Mouse (Mus musculus) spleen, postnatal 36 days (tissue): Measurements from ENCODE around the gene Med25.

ENCODE experiments used
- DNase-seq, 2 experiments: peaks; one replicate each; pipeline ENCODE4 v3.0.0; 2022; ENCODE audit warnings: low spot score in 2 of 2, mixed read lengths in 1 of 2

Gene Med25

DNA sequence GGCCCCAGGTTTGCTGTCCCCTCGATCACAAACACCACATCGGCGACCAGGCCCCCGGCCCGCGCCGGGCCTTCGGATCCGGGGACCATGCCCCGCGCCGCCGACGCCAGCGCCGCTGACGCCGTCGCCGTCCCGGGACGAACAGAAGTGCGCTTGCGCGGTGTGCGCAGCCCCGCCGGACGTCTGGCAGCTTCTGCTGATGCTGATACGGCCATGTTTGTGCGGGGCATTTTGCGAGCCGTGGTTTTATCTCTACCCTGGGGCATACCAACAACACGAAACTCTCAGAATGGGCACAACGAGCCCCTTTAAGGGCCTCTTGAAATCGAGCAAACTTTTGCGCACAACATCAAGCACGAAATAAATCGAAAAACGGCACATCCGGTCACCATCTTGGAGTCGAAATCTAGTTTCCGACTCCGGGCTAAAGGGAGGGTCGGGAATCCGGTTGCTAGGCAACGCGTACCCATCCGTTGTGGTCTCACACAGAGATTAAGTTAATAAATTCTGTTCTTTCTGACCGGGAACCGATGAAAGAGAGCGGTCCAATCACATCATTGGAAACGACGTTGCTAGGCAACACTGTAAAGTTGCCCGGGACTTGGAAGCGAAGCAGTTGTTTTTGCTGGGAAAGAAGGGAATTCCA is at the start of gene Med25:
Gene Med25, minus strand, starts transcription at position 437 of the 646 bp plus-strand sequence.
- DNase-seq, result peak; percentile 84 to 86

DNA sequence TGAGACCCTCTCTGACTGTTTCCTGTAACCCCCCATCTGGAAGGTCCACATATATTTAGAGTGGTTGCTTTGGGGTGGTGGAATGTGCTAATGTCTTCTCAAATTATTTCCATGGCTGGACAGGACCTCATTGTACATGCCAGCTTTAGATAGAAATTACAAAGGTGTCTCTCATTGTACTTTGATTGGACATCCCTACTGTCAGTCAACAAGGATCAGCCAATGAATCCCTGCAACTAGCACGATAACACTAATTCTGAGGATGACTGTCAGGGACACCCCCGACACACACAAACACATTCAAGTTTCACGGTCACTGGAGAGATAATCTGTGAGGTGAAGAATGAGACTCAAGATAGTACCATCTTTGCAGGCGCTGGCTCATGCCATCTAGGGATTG is 46.2 kb upstream of the Med25 start:
- no peak for DNase-seq

DNA sequence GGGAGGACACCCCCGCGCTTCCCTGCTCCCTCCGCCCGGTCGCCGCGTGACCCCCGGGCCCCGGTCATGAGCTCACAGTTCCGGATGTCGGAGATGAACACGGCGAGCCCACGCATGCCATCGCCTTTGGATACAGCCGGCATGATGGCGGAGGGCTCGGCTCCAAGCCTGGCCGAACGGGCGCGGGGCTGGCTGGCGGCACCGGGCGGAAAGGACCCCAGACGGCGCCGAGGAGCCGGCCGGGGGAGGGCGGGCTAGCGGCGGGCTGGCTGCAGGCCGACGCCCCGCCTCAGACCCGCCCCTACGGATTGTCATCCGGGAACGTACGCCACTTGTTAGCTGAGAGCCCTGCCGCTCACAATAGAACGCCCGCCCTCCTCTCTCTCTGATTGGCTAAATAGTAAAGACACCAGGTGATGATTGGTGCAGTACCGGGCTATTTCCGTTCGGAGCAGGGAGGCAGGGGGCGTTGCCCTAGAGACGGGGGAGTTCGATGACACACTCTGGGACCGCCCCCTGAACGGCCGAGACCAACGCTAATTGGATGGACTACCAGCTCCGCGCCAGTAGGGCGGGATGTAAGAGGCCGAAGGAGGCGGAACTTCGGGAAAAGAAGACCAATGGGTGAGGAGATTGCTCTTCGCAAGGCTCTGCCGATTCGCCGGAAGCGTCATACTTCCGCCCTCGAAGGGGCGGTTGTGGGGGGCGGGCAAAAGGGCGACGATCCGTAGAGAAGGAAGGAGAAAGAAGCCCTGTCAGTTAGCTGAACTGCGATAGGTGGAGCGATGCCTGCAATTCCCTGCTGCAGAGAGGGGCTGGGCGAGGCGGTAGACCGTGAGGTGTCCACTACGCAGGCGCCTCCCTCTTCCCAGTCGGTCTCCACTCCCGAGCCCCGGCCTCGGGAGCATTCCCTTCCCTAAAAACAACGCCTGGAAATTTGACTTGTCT is 37.0 kb upstream of the Med25 start, which contains the start of gene Ap2a1:
Gene Ap2a1, minus strand, starts transcription at position 293 of the 948 bp plus-strand sequence.
- DNase-seq, result peak; percentile 100

DNA sequence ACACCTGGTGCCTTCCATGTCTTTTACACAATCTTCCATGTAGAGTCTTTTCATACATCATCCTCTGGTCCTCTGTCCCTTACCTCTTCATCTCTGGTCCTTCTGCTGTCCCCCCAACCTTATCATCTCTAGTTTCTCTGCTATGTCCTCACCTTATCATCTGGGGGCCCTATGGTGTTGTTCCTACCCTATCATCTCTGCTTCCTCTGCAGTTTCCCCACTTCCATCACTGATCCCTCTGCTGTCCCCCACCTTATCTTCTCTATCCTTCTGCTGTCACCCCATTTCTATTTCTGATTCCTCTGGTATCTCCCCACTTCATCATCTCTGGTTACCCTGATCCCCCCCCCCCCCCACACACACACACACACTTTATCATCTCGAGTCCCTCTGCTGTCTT is 36.1 kb upstream of the Med25 start:
- DNase-seq, result no peak

DNA sequence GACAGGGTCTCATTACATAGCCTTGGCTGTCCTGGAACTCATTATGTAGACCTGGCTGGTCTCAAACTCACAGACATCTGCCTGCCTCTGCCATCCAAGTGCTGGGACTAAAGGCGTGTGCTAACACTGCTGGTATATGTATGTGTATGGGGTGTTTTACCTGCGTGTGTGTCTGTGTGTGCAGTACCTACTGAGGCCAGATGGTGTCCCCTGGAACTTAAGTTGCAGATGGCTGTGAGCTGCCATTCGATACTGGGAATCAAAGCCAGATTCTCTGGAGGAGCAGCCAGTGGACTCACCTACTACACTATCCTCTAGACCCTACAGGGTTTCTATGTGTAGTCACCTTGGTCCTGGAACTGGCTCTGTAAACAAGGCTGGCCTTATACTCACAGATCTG is 33.0 kb upstream of the Med25 start:
- DNase-seq, result no peak

DNA sequence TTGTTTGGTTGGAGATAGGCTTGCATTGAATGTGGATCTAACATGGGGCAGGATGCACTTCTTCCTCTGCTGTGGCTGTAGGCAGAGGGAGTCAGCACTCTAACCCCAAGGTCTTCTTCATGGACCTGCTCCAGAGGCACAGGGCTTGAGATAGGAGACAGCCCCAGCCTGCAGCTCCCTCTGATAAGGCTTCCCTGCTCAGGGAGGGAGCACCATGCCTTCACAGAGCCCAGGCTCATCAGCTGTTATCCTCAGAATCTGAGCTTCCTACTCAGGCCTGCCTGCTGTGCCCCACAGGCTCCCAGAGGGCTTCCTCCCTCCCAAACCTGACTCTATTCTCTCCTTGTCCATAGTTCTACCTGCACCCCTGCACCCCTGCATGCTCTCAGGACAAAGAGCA is 30.0 kb upstream of the Med25 start:
- no peak for DNase-seq

DNA sequence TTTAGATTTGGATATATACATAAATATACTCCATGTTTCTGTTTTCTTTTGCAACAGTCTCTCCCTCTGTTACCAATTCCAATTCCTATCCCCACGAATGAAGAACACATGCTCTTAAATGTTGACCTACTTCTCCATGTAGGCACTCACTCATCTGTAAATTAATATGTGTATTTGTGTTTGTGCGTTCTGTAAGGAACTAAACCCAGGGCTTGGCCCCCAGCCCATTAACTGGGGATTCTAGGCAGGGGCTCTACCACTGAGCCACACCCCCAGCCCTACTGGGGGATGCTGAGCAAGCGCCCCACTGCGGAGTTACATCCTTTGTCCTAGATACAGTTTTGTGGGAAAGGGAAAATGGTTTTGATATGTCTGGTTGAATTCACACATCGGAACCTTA is 26.6 kb upstream of the Med25 start:
- no peak for DNase-seq

DNA sequence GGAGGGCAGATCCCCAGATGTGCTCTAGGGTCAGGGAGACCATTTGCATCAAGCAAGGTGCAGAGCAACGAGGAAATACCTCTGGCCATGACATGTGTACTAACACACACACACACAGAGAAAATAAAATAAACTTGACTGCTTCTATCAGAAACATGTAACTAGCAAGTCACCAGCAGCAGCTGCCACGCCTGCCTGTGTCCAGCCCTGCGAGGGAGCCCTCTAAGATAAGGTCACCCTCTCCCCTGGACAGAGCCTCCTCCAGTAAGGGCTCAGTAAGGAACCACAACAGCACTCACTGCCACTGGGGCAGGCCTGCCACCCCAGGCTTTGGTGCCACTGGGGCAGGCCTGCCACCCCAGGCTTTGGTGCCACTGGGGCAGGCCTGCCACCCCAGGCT is 25.7 kb upstream of the Med25 start:
- no peak for DNase-seq

DNA sequence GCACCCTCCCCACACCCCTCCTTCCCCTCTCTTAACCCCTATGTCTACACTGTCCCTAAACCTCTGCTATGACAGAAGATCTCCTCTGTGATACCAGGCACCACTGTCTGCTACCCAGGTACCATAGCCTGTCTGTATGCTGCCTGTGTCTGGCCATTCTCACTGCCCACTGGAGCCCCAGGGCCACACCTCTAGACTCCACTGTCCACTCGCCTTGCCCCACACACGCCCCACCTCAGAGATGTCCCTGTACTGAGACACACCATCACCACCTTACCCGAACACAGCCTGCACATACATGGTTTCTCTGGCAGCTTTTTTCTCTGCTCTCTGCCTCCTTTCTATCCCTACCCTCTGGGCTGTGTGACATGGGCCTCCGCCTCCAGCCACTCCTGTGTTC is 24.4 kb upstream of the Med25 start:
- no peak for DNase-seq

DNA sequence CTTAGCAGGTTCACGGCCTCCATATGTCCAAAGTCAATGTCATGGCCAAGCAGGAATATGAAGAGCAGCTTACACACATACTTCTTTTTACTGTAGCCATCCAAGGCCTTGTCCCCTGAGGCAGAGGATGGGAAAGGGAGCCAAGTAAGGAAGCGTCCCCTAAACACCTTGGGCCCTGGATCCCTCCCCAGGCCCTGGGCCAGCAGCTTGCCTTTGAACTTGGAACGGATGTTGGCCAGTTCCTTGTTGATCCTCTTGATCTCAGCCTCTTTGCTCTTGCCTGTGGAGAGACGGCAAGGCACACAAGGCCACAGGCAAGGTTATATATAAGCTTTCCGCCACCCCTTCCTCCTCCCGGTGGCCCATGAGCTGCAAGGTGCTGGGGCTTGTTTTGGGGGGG is 23.7 kb upstream of the Med25 start:
- no peak for DNase-seq

DNA sequence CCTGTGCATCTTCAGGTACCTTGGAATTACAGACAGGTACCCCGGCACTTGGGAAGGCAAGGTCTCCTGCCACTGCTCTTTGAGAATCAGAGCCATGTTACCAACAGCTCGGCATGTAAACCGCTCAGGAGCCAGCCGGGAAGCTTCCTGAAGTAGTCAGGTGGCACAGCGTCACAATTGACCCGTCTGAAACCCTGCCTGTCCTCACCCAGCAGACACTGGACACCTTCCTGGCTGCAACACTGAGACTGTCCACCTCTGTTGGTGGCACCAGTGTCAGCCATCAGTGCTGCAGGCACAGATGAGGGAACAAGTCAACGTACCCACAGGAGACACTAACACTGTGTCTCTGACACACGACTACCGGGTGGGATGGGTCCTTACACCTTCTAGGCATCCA is 22.8 kb upstream of the Med25 start:
- DNase-seq, result no peak

DNA sequence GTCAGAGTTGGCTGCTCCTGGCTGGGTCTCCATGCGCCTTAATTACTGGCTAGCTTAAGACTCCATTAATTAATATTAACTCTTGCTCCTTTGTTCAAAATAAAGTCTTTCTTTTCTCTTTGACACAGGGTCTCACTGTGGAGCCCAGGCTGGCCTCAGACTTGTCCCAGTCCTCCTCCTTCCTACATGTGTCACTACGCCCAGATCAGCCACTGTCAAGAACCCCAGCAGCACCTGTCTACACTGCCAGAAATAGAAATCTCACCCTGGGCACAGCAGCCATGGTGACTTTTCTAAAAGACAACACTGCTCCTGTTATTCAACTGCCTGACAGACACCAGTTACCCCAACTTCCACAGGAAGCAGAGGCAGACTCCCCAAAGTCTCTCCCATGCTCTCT is 21.9 kb upstream of the Med25 start:
- no peak for DNase-seq

DNA sequence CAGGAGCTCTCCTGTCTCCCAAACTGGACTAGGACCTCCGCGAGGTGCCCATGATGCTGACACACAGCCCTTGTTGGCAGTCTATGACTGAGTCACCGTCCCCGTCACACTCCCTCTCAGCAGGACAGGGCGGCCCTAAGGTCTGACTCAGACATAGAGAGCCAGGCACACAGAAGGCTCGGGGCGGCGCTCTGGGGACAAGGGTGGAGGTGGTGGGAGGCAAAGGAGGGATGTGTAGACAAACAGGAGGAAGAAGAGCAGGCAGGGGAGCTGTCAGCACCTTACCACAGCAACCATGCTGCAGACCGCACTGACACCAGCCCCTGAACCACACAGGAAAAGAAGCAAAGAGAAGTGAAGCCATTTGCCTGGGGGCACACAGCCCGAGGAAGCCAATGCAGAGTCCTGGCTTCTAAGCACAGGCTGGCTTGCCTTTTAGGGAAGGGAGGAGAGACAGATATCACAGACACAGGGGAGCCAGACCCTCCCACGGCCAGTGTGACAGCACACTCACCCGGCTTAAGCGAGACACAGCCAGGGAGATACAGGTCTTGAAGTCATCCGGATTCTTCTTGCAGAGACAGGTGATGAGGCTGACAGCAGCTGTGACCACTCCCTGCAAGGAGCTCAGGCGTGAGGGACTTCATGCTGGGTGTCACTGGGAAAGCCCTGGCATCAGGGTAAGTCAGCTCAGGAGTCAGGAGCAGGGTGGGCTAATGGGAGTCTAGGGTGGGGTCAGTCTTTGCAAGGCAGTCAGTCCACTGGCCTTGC is 16.4 kb upstream of the Med25 start:
- DNase-seq, result no peak

DNA sequence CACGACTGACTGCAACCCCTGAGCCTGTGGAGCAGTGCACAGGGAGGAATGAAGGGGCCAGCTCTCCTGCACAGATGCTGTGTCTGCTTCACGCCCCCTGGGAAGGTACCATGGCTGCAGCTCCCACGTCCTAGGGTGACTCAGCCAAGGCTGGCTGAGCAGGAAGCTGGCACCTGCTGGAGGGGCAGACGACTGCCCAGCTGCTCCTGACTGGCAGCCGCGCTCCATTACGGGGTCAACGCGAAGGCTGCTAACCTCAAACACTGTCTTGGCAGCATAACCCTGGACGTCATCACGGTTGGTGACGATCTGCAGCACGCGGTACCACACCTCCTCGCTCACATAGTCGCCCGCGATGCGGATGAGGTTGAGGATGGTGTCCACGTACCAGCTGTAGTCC is 12.9 kb upstream of the Med25 start:
- no peak for DNase-seq

DNA sequence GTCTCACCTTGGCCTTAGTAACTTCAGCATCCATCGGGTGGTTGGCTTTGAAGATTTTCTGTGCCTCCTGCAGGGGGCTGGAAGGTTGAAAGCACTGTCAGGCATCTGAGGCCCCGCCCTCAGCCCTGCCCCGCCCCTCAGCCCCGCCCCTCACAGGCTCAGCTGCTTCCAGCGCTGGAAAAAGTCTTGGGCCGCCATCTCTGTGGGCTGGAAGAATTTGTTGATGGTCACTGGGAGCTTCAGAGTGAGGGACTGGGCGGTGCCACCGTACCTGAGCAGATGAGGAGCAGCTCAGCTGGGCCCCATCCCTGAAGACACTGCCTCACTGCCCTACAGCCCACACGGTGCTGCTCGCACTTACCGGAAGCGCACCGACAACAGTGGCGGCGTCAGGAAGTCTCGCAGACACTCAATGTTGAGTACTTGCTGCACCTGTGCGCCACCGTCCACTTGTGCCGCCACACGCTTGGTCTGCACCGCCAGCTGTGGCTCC is 8.8 kb upstream of the Med25 start:
- peak; percentile 58 to 59 for DNase-seq

DNA sequence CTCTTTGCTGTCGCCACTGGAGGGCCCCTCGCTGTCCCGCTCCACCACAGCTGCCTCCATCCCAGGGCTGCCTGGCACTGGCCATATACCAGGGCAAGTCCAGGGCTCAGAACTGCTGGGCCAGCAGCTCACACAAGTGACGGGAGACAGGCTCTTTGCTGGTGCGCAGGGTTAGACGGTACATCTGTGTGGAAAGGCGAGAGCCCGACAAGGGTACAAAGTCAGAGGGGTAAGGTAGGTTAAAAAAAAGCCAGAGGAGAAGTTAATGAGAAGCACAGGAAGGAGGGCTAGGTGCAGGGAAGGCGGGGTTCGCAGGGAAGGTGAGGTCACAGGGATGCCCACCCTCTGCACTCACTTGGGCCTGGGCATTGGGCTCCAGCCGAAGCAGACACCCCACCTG is 8.1 kb upstream of the Med25 start:
- DNase-seq, result no peak

DNA sequence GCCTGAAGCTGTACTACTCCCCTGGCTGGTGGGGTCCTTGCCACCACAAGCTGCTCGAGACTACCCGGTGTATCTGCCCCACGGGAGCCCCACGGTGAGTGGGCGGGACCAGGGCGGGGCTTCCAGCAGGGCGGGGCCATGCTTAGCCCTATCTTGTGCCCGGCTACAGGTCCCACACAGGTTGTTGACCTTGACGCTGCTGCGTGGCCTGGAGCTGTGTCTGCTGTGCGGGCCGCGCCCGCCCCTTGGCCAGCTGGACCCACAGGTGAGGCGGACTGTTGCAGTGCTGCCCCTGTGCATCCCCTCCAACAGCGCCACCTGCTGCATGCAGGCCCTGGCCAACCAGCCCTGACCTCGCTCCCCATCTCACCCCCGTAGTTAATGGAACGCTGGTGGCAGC is 6.1 kb upstream of the Med25 start:
- peak in 1 of 2 experiments; percentile 21 for DNase-seq

DNA sequence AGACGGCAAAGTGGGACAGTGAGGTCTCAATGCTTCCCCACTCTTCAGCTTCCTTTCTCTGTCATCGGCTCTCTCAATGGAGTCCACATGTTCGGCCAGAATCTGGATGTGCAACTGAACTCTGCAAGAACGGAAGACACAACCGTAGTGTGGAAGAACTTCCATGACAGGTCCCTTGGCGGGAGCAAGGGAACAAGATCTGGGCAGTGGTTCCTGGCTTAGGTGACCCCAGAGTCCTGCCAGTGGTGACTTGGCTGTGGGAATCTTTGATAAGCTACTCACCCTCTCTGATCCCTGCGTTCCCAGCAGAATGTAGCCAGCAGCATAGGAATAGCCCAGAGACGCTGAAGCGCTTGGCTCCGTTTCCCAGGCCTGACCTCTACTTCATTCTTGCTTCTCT is 4.0 kb upstream of the Med25 start:
- DNase-seq, result no peak

DNA sequence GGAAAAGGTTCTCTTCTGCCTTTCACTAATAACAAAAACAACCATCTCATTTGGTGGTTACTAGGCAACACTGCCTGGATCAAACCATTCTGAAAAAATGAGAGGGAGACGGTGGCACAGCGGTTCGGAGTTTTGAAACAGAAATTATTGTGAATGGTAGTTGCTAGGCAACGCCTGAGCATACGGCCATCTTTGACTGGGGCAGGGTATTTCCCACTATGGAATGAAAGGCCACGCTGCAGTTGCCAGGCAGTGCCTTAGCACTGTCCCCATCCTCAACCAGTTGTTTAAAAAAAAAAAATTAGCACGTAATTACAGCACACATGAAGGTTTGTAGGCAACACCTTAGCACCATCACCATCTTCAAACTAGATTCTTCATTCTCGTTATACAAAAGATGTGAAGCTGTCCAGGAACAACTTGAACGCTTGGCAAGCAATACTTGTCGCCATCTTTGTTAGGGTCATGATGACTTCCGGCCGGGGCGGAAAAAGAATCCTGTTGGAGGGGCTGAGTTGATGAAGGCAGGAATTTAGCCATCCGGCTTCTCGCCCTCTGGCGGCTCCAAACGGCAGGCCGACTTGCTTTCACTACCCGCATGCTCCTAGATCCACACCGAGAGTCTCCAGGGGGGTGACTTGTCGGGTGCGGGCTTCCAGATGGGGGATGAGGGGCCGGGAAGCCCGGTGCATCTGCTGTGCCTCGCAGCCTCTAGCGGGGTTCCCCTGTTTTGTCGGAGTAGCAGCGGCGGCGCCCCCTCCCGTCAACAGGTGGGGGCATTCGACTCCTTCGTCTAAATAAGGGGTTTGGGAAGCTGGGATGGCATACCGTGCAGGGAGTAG is 3.3 kb upstream of the Med25 start, which contains the start of gene Fuz:
Gene Fuz, plus strand, starts transcription at position 487 of the 842 bp plus-strand sequence.
- DNase-seq, result peak; percentile 85 to 89

DNA sequence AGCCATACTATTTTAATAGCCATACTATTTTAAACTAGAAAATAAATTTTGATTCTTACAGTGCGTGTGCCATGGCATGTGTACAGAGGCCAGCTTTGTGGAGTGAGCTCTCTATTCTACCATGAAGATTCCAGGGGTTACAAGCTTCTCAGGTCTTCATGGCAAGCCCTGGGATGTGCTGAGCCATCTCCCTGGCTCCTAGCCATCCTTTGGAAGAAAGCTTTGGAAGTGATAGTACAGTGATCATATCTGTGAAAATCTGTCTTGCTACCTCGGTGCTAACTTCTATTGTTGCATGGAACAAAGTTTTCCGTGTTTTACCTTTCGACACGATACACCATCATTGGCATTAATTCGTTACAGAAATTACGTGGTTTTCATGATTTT is 2.7 kb upstream of the Med25 start:
- no peak for DNase-seq

DNA sequence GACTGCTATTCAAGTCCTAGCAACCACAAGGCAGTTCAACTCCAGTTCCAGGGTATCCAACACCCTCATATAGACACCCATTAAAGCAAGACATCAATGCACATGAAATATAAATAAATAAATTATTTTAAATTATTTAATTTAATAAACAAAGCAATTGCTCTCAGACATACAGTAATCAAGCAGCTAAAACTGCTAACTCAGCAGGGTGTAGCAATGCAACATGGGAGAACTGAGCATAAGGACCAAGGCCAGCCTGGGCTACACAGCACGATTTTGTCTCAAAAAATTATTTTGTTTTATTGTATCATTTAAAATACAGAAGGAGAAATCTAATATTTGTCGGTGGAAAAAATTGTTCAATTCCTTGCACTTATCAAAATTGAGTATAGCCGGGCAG is 1.7 kb upstream of the Med25 start:
- no peak for DNase-seq
